Mouse (Mus musculus) limb, embryonic 14.5 days (tissue): ENCODE results near the gene Tnpo1. TPM values are rescaled to one million over a fixed set of nuclear protein-coding genes. Genes with fewer than 3 reads are reported as not detected.

Experiments used
- ATAC-seq: fragments of 200-750 bp; cut with Nextera tagmentation; 2 replicates; pipeline ENCODE4 v1.8.0; 2017; ENCODE audit warnings: low read depth, moderate number of reproducible peaks, moderate TSS enrichment; ENCODE audit not compliant: low FRiP score
- DNase-seq: peaks from one replicate; pipeline ENCODE4 v3.0.0-alpha.2; 2015; ENCODE audit warnings: low spot score
- H3K27ac ChIP-seq: fragments of 300-500 bp; sonication (generic); replicated peaks from 2 replicates; pipeline ENCODE4 v1.5.1; 2014; ENCODE audit warnings: low read depth, mild to moderate bottlenecking, low read length, moderate library complexity, mixed read lengths
- H3K27me3 ChIP-seq: fragments of 300-500 bp; sonication (generic); 2 replicates; pipeline ENCODE4 v1.6.1; 2014; ENCODE audit warnings: low read length, mixed read lengths; ENCODE audit not compliant: control insufficient read depth, insufficient read depth
- H3K36me3 ChIP-seq: fragments of 300-500 bp; sonication (generic); 2 replicates; pipeline ENCODE4 v1.6.1; 2014; ENCODE audit warnings: mild to moderate bottlenecking, low read length, moderate library complexity, mixed read lengths; ENCODE audit not compliant: control insufficient read depth, insufficient read depth
- H3K4me1 ChIP-seq: fragments of 300-500 bp; sonication (generic); 2 replicates; pipeline ENCODE4 v1.6.1; 2014; ENCODE audit warnings: antibody characterized with exemption, low read length, mixed read lengths; ENCODE audit not compliant: control insufficient read depth, insufficient read depth
- H3K4me2 ChIP-seq: fragments of 300-500 bp; sonication (generic); replicated peaks from 2 replicates; pipeline ENCODE4 v1.6.1; 2014; ENCODE audit warnings: low read depth, mild to moderate bottlenecking, low read length, moderate library complexity; ENCODE audit not compliant: severe bottlenecking
- H3K4me3 ChIP-seq: fragments of 300-500 bp; sonication (generic); replicated peaks from 2 replicates; pipeline ENCODE4 v1.5.1; 2014; ENCODE audit warnings: low read length
- H3K9ac ChIP-seq: fragments of 300-500 bp; sonication (generic); 2 replicates; pipeline ENCODE4 v1.6.1; 2014; ENCODE audit warnings: mild to moderate bottlenecking, low read depth, low read length, moderate library complexity; ENCODE audit not compliant: severe bottlenecking
- H3K9me3 ChIP-seq: fragments of 300-500 bp; sonication (generic); 2 replicates; pipeline ENCODE4 v1.6.1; 2016; ENCODE audit warnings: low read length; ENCODE audit not compliant: control insufficient read depth
- POLR2A ChIP-seq: fragments of 200-500 bp; IDR thresholded peaks from 2 replicates; pipeline ENCODE4 v1.8.0; 2012; ENCODE audit warnings: inconsistent platforms, mild to moderate bottlenecking, moderate library complexity, borderline replicate concordance; ENCODE audit not compliant: insufficient read depth, insufficient read length; ENCODE audit errors: extremely low read depth
- WGBS: fragments of 180-500 bp; shearing (Covaris S2); extraction: QIAGEN DNeasy Blood & Tissue Kit; methylation state at CpG from one replicate; pipeline ENCODE4 v1.1.7; 2014; 5-methylcytosine and 5-hydroxymethylcytosine counted together
- polyA plus RNA-seq, 2 experiments: library from polyadenylated mRNA; depleted of rRNA in 1 of 2; stranded (reverse) in 1 of 2; unstranded in 1 of 2; fragments of >200 nt; fragmentation: Nextera tagmentation in 1 of 2; extraction: Ambion mirVana in 1 of 2; gene quantifications; 2 replicates each; pipeline versions ENCODE4 v1.2.1 to v1.2.3; 2012 to 2014

Tnpo1 gene
- polyA plus RNA-seq, 2 experiments: 38.7 to 43.2 TPM

GRCm38 (mm10) chr13:98880336-98880735 lies 45.8 kb downstream of the Tnpo1 start:
- Histone ChIP-seq H3K4me2 (no peak overlapping the region), H3K27me3 (no peaks in the 10 kb centered on the region), H3K4me1 (no peaks in the 10 kb centered on the region), H3K36me3 (peaks cover 74% of the 10 kb centered on the region), H3K4me3 (no peak overlapping the region), H3K9me3 (no peaks in the 10 kb centered on the region), H3K9ac (no peak overlapping the region), H3K27ac (no peak overlapping the region)
- TF ChIP-seq POLR2A: no peak
- ATAC-seq (no peak), DNase-seq (no peak)
- 54% methylated on average over 2 of the region's 2 CpGs for WGBS

- H3K4me1 ChIP-seq: no peaks in the 10 kb centered on the region
- H3K27ac ChIP-seq: no peak overlapping the region
- no peak overlapping the region for H3K4me2 ChIP-seq
- ATAC-seq (no peak), DNase-seq (no peak)
- H3K9ac ChIP-seq: no peak overlapping the region
- TF ChIP-seq POLR2A: no peak
- H3K9me3 ChIP-seq: no peaks in the 10 kb centered on the region
- no peaks in the 10 kb centered on the region for H3K27me3 ChIP-seq
- WGBS: 94% methylated on average over 6 of the region's 6 CpGs
- H3K4me3 ChIP-seq: no peak overlapping the region
- H3K36me3 ChIP-seq: peaks cover 74% of the 10 kb centered on the region
Observed at GRCm38 (mm10) chr13:98879422-98879821, 46.8 kb downstream of the Tnpo1 start.

GRCm38 (mm10) chr13:98877165-98877564 lies 49.0 kb downstream of the Tnpo1 start:
- Histone ChIP-seq H3K9me3 (no peaks in the 10 kb centered on the region), H3K4me3 (no peak overlapping the region), H3K4me1 (no peaks in the 10 kb centered on the region), H3K9ac (no peak overlapping the region), H3K4me2 (no peak overlapping the region), H3K27ac (no peak overlapping the region), H3K27me3 (no peaks in the 10 kb centered on the region), H3K36me3 (peaks cover 74% of the 10 kb centered on the region)
- 93% methylated on average over 2 of the region's 2 CpGs for WGBS
- TF ChIP-seq POLR2A: no peak
- ATAC-seq: no peak
- DNase-seq: no peak

- no peak overlapping the region for H3K4me3 ChIP-seq
- no peak for TF ChIP-seq POLR2A
- WGBS: 89% methylated on average over 3 of the region's 3 CpGs
Observed at GRCm38 (mm10) chr13:98874727-98875126, 51.5 kb downstream of the Tnpo1 start.

GRCm38 (mm10) chr13:98872273-98872847 lies 53.8 kb downstream of the Tnpo1 start:
- peaks cover 82% of the 10 kb centered on the region for H3K36me3 ChIP-seq

More at GRCm38 (mm10) chr13:98874727-98875126, 51.5 kb downstream of the Tnpo1 start:
- Histone ChIP-seq H3K36me3 (peaks cover 75% of the 10 kb centered on the region), H3K9me3 (no peaks in the 10 kb centered on the region), H3K4me2 (no peak overlapping the region), H3K9ac (no peak overlapping the region), H3K4me1 (no peaks in the 10 kb centered on the region), H3K27me3 (no peaks in the 10 kb centered on the region), H3K27ac (no peak overlapping the region)
- no peak for DNase-seq
- ATAC-seq: no peak

More at GRCm38 (mm10) chr13:98872273-98872847, 53.8 kb downstream of the Tnpo1 start:
- H3K4me2 ChIP-seq: no peak overlapping the region
- no peaks in the 10 kb centered on the region for H3K4me1 ChIP-seq
- 90% methylated on average over 7 of the region's 7 CpGs for WGBS
- DNase-seq (no peak), ATAC-seq (no peak)
- no peak overlapping the region for H3K27ac ChIP-seq
- no peaks in the 10 kb centered on the region for H3K9me3 ChIP-seq
- H3K4me3 ChIP-seq: no peak overlapping the region
- no peak for TF ChIP-seq POLR2A
- H3K27me3 ChIP-seq: no peaks in the 10 kb centered on the region
- H3K9ac ChIP-seq: no peak overlapping the region
